ENCODE assay signal across 13 mouse cellular contexts in the genomic region with DNA sequence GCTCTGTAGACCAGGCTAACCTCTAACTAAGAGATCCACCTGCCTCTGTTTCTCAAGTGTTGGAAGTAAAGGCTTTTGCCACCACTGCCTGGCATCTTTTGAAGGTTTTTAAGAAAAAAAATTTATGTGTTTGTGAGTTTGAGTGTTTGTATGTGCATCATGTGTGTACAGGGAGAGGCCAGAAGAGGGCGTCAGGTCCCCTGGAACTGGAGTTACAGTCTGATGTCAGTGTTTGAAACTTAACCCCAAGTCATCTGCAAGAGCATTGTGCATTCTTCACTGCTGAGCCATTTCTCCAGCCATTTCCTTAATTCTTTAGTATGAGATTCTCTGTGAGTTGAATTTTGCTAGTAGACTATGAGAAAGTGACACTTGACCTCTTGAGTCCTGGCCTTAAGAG. TPM values are rescaled to one million over a fixed set of nuclear protein-coding genes. Genes with fewer than 3 reads are reported as not detected.
DNase-seq lines count a peak whose midpoint lies in the region; ATAC-seq and TF ChIP-seq lines count a peak whose summit lies in the region.
"Had no signal": no experiment of that assay in that cellular context is flagged by ENCODE, and none has a peak within 500 bp of the region (broad histone marks: within the 10 kb centered on the region; RNA-seq: fewer than 3 reads in every experiment).

No protein-coding gene starts in this region.

- no peak for TF ChIP-seq POLR2A in lung, adult 2 months (IDR thresholded peaks at IDR 0.05; ENCODE audit: borderline replicate concordance, extremely low read depth, low read depth, low read length)

- no peaks in the 10 kb centered on the region for H3K4me1 ChIP-seq in lung, adult 2 months (ENCODE audit: control insufficient read depth, insufficient read depth, low read length)
- no peaks in the 10 kb centered on the region for H3K4me1 ChIP-seq in midbrain, embryonic 16.5 days (ENCODE audit: control insufficient read depth, insufficient read depth, low read length)
- H3K4me1 ChIP-seq: neural tube, embryonic 12.5 days had no signal

- H3K4me3 ChIP-seq in lung, adult 2 months (replicated peaks; ENCODE audit: extremely low read depth, low read depth, low read length): no peak overlapping the region
- H3K4me3 ChIP-seq in midbrain, embryonic 16.5 days (ENCODE audit: low read depth, low read length): no peak overlapping the region
- H3K4me3 ChIP-seq: heart, embryonic 12.5 days; neural tube, embryonic 12.5 days had no signal

- no peak overlapping the region for H3K9ac ChIP-seq in midbrain, embryonic 16.5 days (ENCODE audit: low read depth, low read length)
- H3K9ac ChIP-seq: heart, embryonic 12.5 days; neural tube, embryonic 12.5 days had no signal

- no peak overlapping the region for H3K27ac ChIP-seq in midbrain, embryonic 16.5 days (ENCODE audit: low read length)
- H3K27ac ChIP-seq: neural tube, embryonic 12.5 days had no signal

- H3K9me3 ChIP-seq in midbrain, embryonic 16.5 days (replicated peaks; ENCODE audit: control insufficient read depth, low read length, poor library complexity, severe bottlenecking): no peaks in the 10 kb centered on the region
- H3K9me3 ChIP-seq: G1E; heart, embryonic 12.5 days; neural tube, embryonic 12.5 days had no signal

- 73% methylated on average over 1 of the region's 1 CpGs for WGBS in lung, adult 2 months
- 70% methylated on average over 1 of the region's 1 CpGs for WGBS in midbrain, embryonic 16.5 days

- no peak overlapping the region for H3K4me2 ChIP-seq in midbrain, embryonic 16.5 days (ENCODE audit: low read length)
- H3K4me2 ChIP-seq: heart, embryonic 12.5 days; neural tube, embryonic 12.5 days had no signal

- DNase-seq in adrenal gland, postnatal 25 days: peak; percentile 23
- no peak for DNase-seq in adrenal gland, adult 2 months
- DNase-seq in lung, adult 2 months: no peak
- DNase-seq in lung, adult 18-20 months: no peak
- peak; percentile 51 for DNase-seq in ZHBTc4 (ENCODE audit: low read depth, low spot score)
- DNase-seq in thymus, postnatal 25 days: peak; percentile 26
- no peak for DNase-seq in gastrocnemius, adult 18-20 months (ENCODE audit: low spot score)
- DNase-seq: right cerebral cortex, postnatal 4 days had no signal

- TF ChIP-seq CTCF in lung, adult 2 months (IDR thresholded peaks at IDR 0.05; ENCODE audit: insufficient read depth, low read length): 0 out of 2 replicates have a peak, but pooled peaks have one; percentile 3

- ATAC-seq in midbrain, embryonic 16.5 days: no peak
- ATAC-seq: hindbrain, embryonic 16.5 days had no signal

- no peaks in the 10 kb centered on the region for H3K27me3 ChIP-seq in midbrain, embryonic 16.5 days (ENCODE audit: control insufficient read depth, insufficient read depth, low read depth, low read length)
- H3K27me3 ChIP-seq: heart, embryonic 12.5 days; neural tube, embryonic 12.5 days had no signal

- no peaks in the 10 kb centered on the region; the same call in 1 of the 2 replicates for H3K36me3 ChIP-seq in midbrain, embryonic 16.5 days (ENCODE audit: control insufficient read depth, insufficient read depth, low read length)

RNA-seq across cellular contexts. Expression of gene Babam2, which starts 11.9 kb away (rescaled TPM):
- 138 and 152 TPM in 2 replicates for total RNA-seq in adrenal gland, postnatal 25 days (2021)
- total RNA-seq in adrenal gland, adult 2 months (2021): 100 to 1,000 TPM in 1 of 2 experiments, 10 to 100 TPM in 1; 90.5 to 177 TPM
- 63.4 and 88.1 TPM in 2 replicates for polyA plus RNA-seq in adrenal gland, adult 2 months (2012; rRNA removed)
- 19.6 and 23.6 TPM in 2 replicates for polyA plus RNA-seq in lung, adult 2 months (2012; rRNA removed)
- 47.3 and 54.7 TPM in 2 replicates for polyA plus RNA-seq in midbrain, embryonic 16.5 days (2015; fragmentation: Nextera tagmentation; extraction: Ambion mirVana)
- total RNA-seq in gastrocnemius, adult 18-20 months (2021): 10 to 100 TPM; 33.3 to 33.8 TPM

RNA-seq across cellular contexts. Expression of gene Rbks, which starts 12.0 kb away (rescaled TPM):
- total RNA-seq in adrenal gland, postnatal 25 days (2021): 13.8 and 17.7 TPM in 2 replicates
- total RNA-seq in adrenal gland, adult 2 months (2021): 10 to 100 TPM; 10.3 to 15.5 TPM
- polyA plus RNA-seq in adrenal gland, adult 2 months (2012; rRNA removed): 2.2 and 5.0 TPM in 2 replicates
- polyA plus RNA-seq in lung, adult 2 months (2012; rRNA removed): 3.2 and 4.1 TPM in 2 replicates
- 1.9 and 2.5 TPM in 2 replicates for polyA plus RNA-seq in midbrain, embryonic 16.5 days (2015; fragmentation: Nextera tagmentation; extraction: Ambion mirVana)
- total RNA-seq in gastrocnemius, adult 18-20 months (2021): 1 to 10 TPM; 4.4 to 4.6 TPM

Comparison
In these comparisons a context has a peak if more than half of its experiments do, and no peak if none do; other contexts are left out.
1. DNase-seq: peak in adrenal gland, postnatal 25 days (single experiment), ZHBTc4 (single experiment) and thymus, postnatal 25 days (single experiment); none in adrenal gland, adult 2 months (single experiment), lung, adult 2 months (single experiment), lung, adult 18-20 months (0 of 2) and gastrocnemius, adult 18-20 months (single experiment).